Mouse (Mus musculus) CH12.LX (cell line): ENCODE results near the gene Mical3. TPM values are rescaled to one million over a fixed set of nuclear protein-coding genes. Genes with fewer than 3 reads are reported as not detected.
A peak's percentile ranks its signal among the peaks of the same experiment; 100 is the strongest.

ENCODE experiments used
- DNase-seq: peaks from one replicate; pipeline ENCODE4 v3.0.0-alpha.2; 2013; ENCODE audit errors: extremely low read depth
- H3K27ac ChIP-seq: 2 replicates; pipeline ENCODE4 v1.5.1; 2012; ENCODE audit warnings: low read depth, mild to moderate bottlenecking, control low read depth, moderate library complexity; ENCODE audit not compliant: insufficient read depth
- H3K27me3 ChIP-seq: replicated peaks from 2 replicates; pipeline ENCODE3; 2012; ENCODE audit warnings: inconsistent platforms
- H3K36me3 ChIP-seq, 2 experiments: replicated peaks in 1 of 2; 2 replicates each; pipeline versions ENCODE3 to v1.6.1; 2012; ENCODE audit warnings: inconsistent platforms in 1 of 2, low read length in 1 of 2, mild to moderate bottlenecking in 1 of 2, mixed read lengths in 1 of 2, moderate library complexity in 1 of 2; ENCODE audit not compliant: control insufficient read depth in 1 of 2, insufficient read depth in 1 of 2
- H3K4me1 ChIP-seq, 2 experiments: 2 replicates each; pipeline ENCODE4 v1.6.1; 2012; ENCODE audit warnings: inconsistent platforms in 1 of 2, moderate library complexity in 1 of 2; ENCODE audit not compliant: insufficient read depth in 2 of 2, control insufficient read depth in 1 of 2
- H3K4me2 ChIP-seq: 2 replicates; pipeline ENCODE4 v1.6.1; 2012; ENCODE audit warnings: low read depth, mild to moderate bottlenecking, control low read depth; ENCODE audit not compliant: poor library complexity, insufficient read depth, severe bottlenecking
- H3K4me3 ChIP-seq, 3 experiments: fragments of 150-350 bp in 1 of 3; sonication (generic) in 1 of 3; replicated peaks in 1 of 3; 2 replicates each; pipeline versions ENCODE3 to v1.5.1; 2011 to 2012; ENCODE audit warnings: low read depth in 2 of 3, low read length in 2 of 3, mild to moderate bottlenecking in 2 of 3, moderate library complexity in 2 of 3, control low read depth in 1 of 3, improper control_type of control experiment in 1 of 3, inconsistent platforms in 1 of 3, mixed read lengths in 1 of 3; ENCODE audit not compliant: poor library complexity in 1 of 3
- H3K79me2 ChIP-seq: replicated peaks from 2 replicates; pipeline ENCODE4 v1.6.1; 2012; ENCODE audit warnings: mild to moderate bottlenecking, moderate library complexity; ENCODE audit not compliant: control insufficient read depth, poor library complexity, insufficient read depth, severe bottlenecking; ENCODE audit errors: extremely low read depth
- H3K9ac ChIP-seq: 2 replicates; pipeline ENCODE4 v1.6.1; 2012; ENCODE audit warnings: low read depth, mild to moderate bottlenecking, control low read depth, moderate library complexity; ENCODE audit not compliant: insufficient read depth
- H3K9me3 ChIP-seq: replicated peaks from 2 replicates; pipeline ENCODE3; 2012; ENCODE audit warnings: low read length, inconsistent platforms, mixed read lengths
- CHD1 ChIP-seq: IDR thresholded peaks from 2 replicates; pipeline ENCODE4 v1.6.1; 2012; ENCODE audit warnings: low read depth, low read length, improper control_type of control experiment, inconsistent platforms
- CHD2 ChIP-seq: IDR thresholded peaks from 2 replicates; pipeline ENCODE4 v1.6.1; 2011; ENCODE audit warnings: low read length, improper control_type of control experiment
- CTCF ChIP-seq, 2 experiments: IDR thresholded peaks in 1 of 2; conservative IDR thresholded peaks in 1 of 2; 2 replicates each; pipeline ENCODE4 v1.5.1; 2011 to 2012; ENCODE audit warnings: low read depth in 2 of 2, low read length in 2 of 2, improper control_type of control experiment in 1 of 2, inconsistent platforms in 1 of 2, mild to moderate bottlenecking in 1 of 2, moderate library complexity in 1 of 2
- E2F4 ChIP-seq: IDR thresholded peaks from 2 replicates; pipeline ENCODE4 v1.6.1; 2011; ENCODE audit warnings: low read depth, low read length, improper control_type of control experiment; ENCODE audit not compliant: insufficient replicate concordance
- ELF1 ChIP-seq: IDR thresholded peaks from 2 replicates; pipeline ENCODE4 v1.6.1; 2014; ENCODE audit warnings: low read depth, mild to moderate bottlenecking, inconsistent platforms, low read length, improper control_type of control experiment
- EP300 ChIP-seq: IDR thresholded peaks from 2 replicates; pipeline ENCODE4 v1.6.1; 2011; ENCODE audit warnings: low read length, improper control_type of control experiment
- ETS1 ChIP-seq: conservative IDR thresholded peaks from 2 replicates; pipeline ENCODE4 v1.6.1; 2012; ENCODE audit warnings: low read depth, mild to moderate bottlenecking, inconsistent platforms, low read length, improper control_type of control experiment, moderate library complexity
- GABPA ChIP-seq: IDR thresholded peaks from 2 replicates; pipeline ENCODE4 v1.6.1; 2012; ENCODE audit warnings: low read depth, low read length, improper control_type of control experiment, inconsistent platforms; ENCODE audit not compliant: insufficient replicate concordance
- IRF4 ChIP-seq: IDR thresholded peaks from 2 replicates; pipeline ENCODE4 v1.6.1; 2014; ENCODE audit warnings: low read depth, mild to moderate bottlenecking, inconsistent platforms, low read length, improper control_type of control experiment
- KAT2A ChIP-seq: IDR thresholded peaks from 2 replicates; pipeline ENCODE4 v1.6.1; 2012; ENCODE audit warnings: low read length, improper control_type of control experiment, inconsistent platforms; ENCODE audit not compliant: insufficient replicate concordance
- MAX ChIP-seq: IDR thresholded peaks from 2 replicates; pipeline ENCODE4 v1.6.1; 2011; ENCODE audit warnings: low read length, improper control_type of control experiment
- MEF2A ChIP-seq: IDR thresholded peaks from 2 replicates; pipeline ENCODE4 v1.6.1; 2014; ENCODE audit warnings: low read depth, mild to moderate bottlenecking, inconsistent platforms, low read length, improper control_type of control experiment, borderline replicate concordance
- MXI1 ChIP-seq: IDR thresholded peaks from 2 replicates; pipeline ENCODE4 v1.6.1; 2011; ENCODE audit warnings: mild to moderate bottlenecking, low read depth, low read length, improper control_type of control experiment
- MYC ChIP-seq: IDR thresholded peaks from 2 replicates; pipeline ENCODE4 v1.6.1; 2011; ENCODE audit warnings: low read depth, mild to moderate bottlenecking, improper control_type of control experiment, low read length
- NELFE ChIP-seq: IDR thresholded peaks from 2 replicates; pipeline ENCODE4 v1.6.1; 2011; ENCODE audit warnings: low read depth, low read length, improper control_type of control experiment
- NRF1 ChIP-seq: IDR thresholded peaks from 2 replicates; pipeline ENCODE4 v1.6.1; 2014; ENCODE audit warnings: low read depth, mild to moderate bottlenecking, inconsistent platforms, low read length, improper control_type of control experiment, moderate library complexity
- PAX5 ChIP-seq: IDR thresholded peaks from 2 replicates; pipeline ENCODE4 v1.6.1; 2012; ENCODE audit warnings: low read length, inconsistent platforms, mixed read lengths
- POLR2A ChIP-seq: IDR thresholded peaks from 2 replicates; pipeline ENCODE4 v1.6.1; 2011; ENCODE audit warnings: low read depth, mild to moderate bottlenecking, improper control_type of control experiment, low read length
- RAD21 ChIP-seq: IDR thresholded peaks from 2 replicates; pipeline ENCODE4 v1.6.1; 2011; ENCODE audit warnings: low read depth, mild to moderate bottlenecking, low read length, improper control_type of control experiment, moderate library complexity
- RCOR1 ChIP-seq: conservative IDR thresholded peaks from 2 replicates; pipeline ENCODE4 v1.6.1; 2012; ENCODE audit warnings: low read depth, mild to moderate bottlenecking, inconsistent platforms, low read length, improper control_type of control experiment
- SIN3A ChIP-seq: IDR thresholded peaks from 2 replicates; pipeline ENCODE4 v1.6.1; 2012; ENCODE audit warnings: low read length, improper control_type of control experiment, inconsistent platforms
- SMC3 ChIP-seq: IDR thresholded peaks from 2 replicates; pipeline ENCODE4 v1.6.1; 2011; ENCODE audit warnings: low read depth, low read length, improper control_type of control experiment
- TCF12 ChIP-seq: IDR thresholded peaks from 2 replicates; pipeline ENCODE4 v1.6.1; 2014; ENCODE audit warnings: low read depth, mild to moderate bottlenecking, inconsistent platforms, low read length, improper control_type of control experiment
- USF1 ChIP-seq: IDR thresholded peaks from 2 replicates; pipeline ENCODE4 v1.6.1; 2014; ENCODE audit warnings: low read depth, mild to moderate bottlenecking, inconsistent platforms, low read length, improper control_type of control experiment
- USF2 ChIP-seq: conservative IDR thresholded peaks from 2 replicates; pipeline ENCODE4 v1.6.1; 2011; ENCODE audit warnings: low read depth, low read length, improper control_type of control experiment
- ZC3H11A ChIP-seq: IDR thresholded peaks from 2 replicates; pipeline ENCODE4 v1.6.1; 2012; ENCODE audit warnings: low read depth, mild to moderate bottlenecking, inconsistent platforms, low read length, improper control_type of control experiment
- ZKSCAN1 ChIP-seq: IDR thresholded peaks from 2 replicates; pipeline ENCODE4 v1.6.1; 2012; ENCODE audit warnings: low read depth, inconsistent platforms, low read length, improper control_type of control experiment, borderline replicate concordance
- ZNF384 ChIP-seq: IDR thresholded peaks from 2 replicates; pipeline ENCODE4 v1.6.1; 2012; ENCODE audit warnings: low read depth, low read length, improper control_type of control experiment, inconsistent platforms
- dilution Hi-C: fragments of 300-500 bp; cut with MboI; formaldehyde crosslinking; loops from 2 replicates; pipeline ENCODE4 v1.14.3; 2020; ENCODE audit warnings: low sequenced_read_pairs; ENCODE audit not compliant: extremely low pct_unique_long_range_greater_than_20kb, extremely low pct_ligation_motif_present
- in situ Hi-C: fragments of 300-500 bp; cut with MboI; formaldehyde crosslinking; loops from 3 replicates; pipeline ENCODE4 v1.14.3; 2019; ENCODE audit warnings: low sequenced_read_pairs, low pct_ligation_motif_present, low pct_unique_long_range_greater_than_20kb, mixed read lengths
- polyA plus RNA-seq: library from polyadenylated mRNA; unstranded; fragments of >175 nt; gene quantifications from 2 replicates; pipeline ENCODE4 v1.2.1, GENCODE M21; 2012; ENCODE audit warnings: low read depth; ENCODE audit not compliant: insufficient read length
- total RNA-seq, 2 experiments: library from RNA; depleted of rRNA; stranded (reverse); fragments of 300-350 nt in 1 of 2; fragments of >200 nt in 1 of 2; gene quantifications; 2 replicates each; pipeline ENCODE4 v1.2.3; 2012 to 2014

Mical3 gene
- total and polyA plus RNA-seq, 3 experiments: 10.2 to 56.3 (median 26.8) TPM

GRCm38 (mm10) chr6:120957331-120957730 is 173.5 kb downstream of the Mical3 start:
- Histone ChIP-seq H3K27me3 (no peaks in the 10 kb centered on the region), H3K4me3 (peak overlapping the region in 1 of 3 experiments; percentile 24), H3K9me3 (no peaks in the 10 kb centered on the region), H3K9ac (no peak overlapping the region), H3K27ac (peak overlapping the region; percentile 86), H3K4me2 (no peak overlapping the region), H3K36me3 (peaks cover 32 to 74% of the 10 kb centered on the region in 2 experiments), H3K79me2 (no peaks in the 10 kb centered on the region), H3K4me1 (peaks cover 52 to 95% of the 10 kb centered on the region in 2 experiments)
- dilution Hi-C loops: no loop called here
- TF ChIP-seq RCOR1: no peak
- TF ChIP-seq CHD2: no peak
- TF ChIP-seq USF1: no peak
- TF ChIP-seq MAX: no peak
- TF ChIP-seq SMC3: peak; percentile 23
- TF ChIP-seq RAD21: peak; percentile 12
- TF ChIP-seq NRF1: no peak
- no peak for TF ChIP-seq IRF4
- TF ChIP-seq ELF1: no peak
- TF ChIP-seq ZNF384: no peak
- no peak for TF ChIP-seq MYC
- peak; percentile 24; the same call in 1 of the 2 replicates for TF ChIP-seq TCF12
- TF ChIP-seq MEF2A: no peak
- TF ChIP-seq PAX5: no peak
- TF ChIP-seq ETS1: no peak
- peak in 1 of 2 experiments; percentile 29; a peak in 2 of 4 replicates for TF ChIP-seq CTCF (conservative IDR thresholded peaks at IDR 0.05 in 1 of 2, IDR thresholded peaks at IDR 0.05 in 1 of 2; ENCODE audit: low read depth in 2 of 2, low read length in 2 of 2)
- no peak for TF ChIP-seq ZKSCAN1
- no peak for TF ChIP-seq SIN3A
- in situ Hi-C loops: no loop called here
- DNase-seq: no peak

- in situ Hi-C loops: no loop called here
- Histone ChIP-seq H3K9me3 (no peaks in the 10 kb centered on the region), H3K4me2 (no peak overlapping the region; the same call in 1 of the 2 replicates)
- TF ChIP-seq MAX: no peak
- 0 out of 2 replicates have a peak, but pooled peaks have one; percentile 52 for TF ChIP-seq ZNF384
- no peak for TF ChIP-seq NELFE
- no peak for TF ChIP-seq E2F4
- no peak for TF ChIP-seq USF2
- no peak for TF ChIP-seq SMC3
- peak; percentile 47; the same call in 1 of the 2 replicates for TF ChIP-seq ELF1
- TF ChIP-seq ZKSCAN1: no peak
- TF ChIP-seq EP300: peak; percentile 48; the same call in 1 of the 2 replicates
- TF ChIP-seq PAX5: no peak
- TF ChIP-seq KAT2A: no peak
- no peak for TF ChIP-seq POLR2A
- no peak for TF ChIP-seq RAD21
- TF ChIP-seq GABPA: no peak
- no peak; the same call in 1 of the 2 replicates for TF ChIP-seq CHD2
- peak; percentile 6; the same call in 1 of the 2 replicates for TF ChIP-seq TCF12
- TF ChIP-seq IRF4: peak; percentile 63
- TF ChIP-seq MXI1: no peak
- no peak for TF ChIP-seq RCOR1
- TF ChIP-seq MEF2A: no peak; the same call in 1 of the 2 replicates
- TF ChIP-seq MYC: no peak
- no peak for TF ChIP-seq CTCF (conservative IDR thresholded peaks at IDR 0.05 in 1 of 2, IDR thresholded peaks at IDR 0.05 in 1 of 2; ENCODE audit: low read depth in 2 of 2, low read length in 2 of 2)
- TF ChIP-seq ETS1: peak; percentile 67
- TF ChIP-seq CHD1: no peak
- TF ChIP-seq ZC3H11A: no peak
These were observed 174.3 kb downstream of the Mical3 start for GRCm38 (mm10) chr6:120956259-120957161.

More at GRCm38 (mm10) chr6:120956259-120957161, 174.3 kb downstream of the Mical3 start:
- DNase-seq: peak; percentile 81
- dilution Hi-C loops: no loop called here
- Histone ChIP-seq H3K4me3 (peak overlapping the region in 1 of 3 experiments; percentile 14), H3K27ac (peak overlapping the region; percentile 86), H3K27me3 (no peaks in the 10 kb centered on the region), H3K79me2 (no peaks in the 10 kb centered on the region), H3K4me1 (peaks cover 57 to 97% of the 10 kb centered on the region in 2 experiments), H3K36me3 (peaks cover 36 to 71% of the 10 kb centered on the region in 2 experiments), H3K9ac (0 out of 2 replicates have a peak overlapping the region, but pooled peaks have one; percentile 8)
